9 mouse cellular contexts compared by ENCODE assay signal in genomic region chr6:34193708-34194475, GRCm38 (mm10). TPM values are rescaled to one million over a fixed set of nuclear protein-coding genes. Genes with fewer than 3 reads are reported as not detected.
DNase-seq lines count a peak whose midpoint lies in the region; ATAC-seq and TF ChIP-seq lines count a peak whose summit lies in the region.
"Had no signal": no experiment of that assay in that cellular context is flagged by ENCODE, and none has a peak within 500 bp of the region (broad histone marks: within the 10 kb centered on the region; RNA-seq: fewer than 3 reads in every experiment).

No protein-coding gene starts in this region.

- DNase-seq in 3T3-L1 (ENCODE audit: low read depth, low spot score), result peak; percentile 81
- DNase-seq in Muller cell, postnatal 12 days (ENCODE audit: inconsistent ontology term), result peak; percentile 37
- DNase-seq in cerebellum, postnatal 36 days, result peak; percentile 13 to 34
- DNase-seq in frontal cortex, postnatal 36 days (ENCODE audit: low spot score in 2 of 2), result peak; percentile 46 to 66
- DNase-seq in kidney, adult 8-10 months, result peak; percentile 49 to 69
- DNase-seq in limb, embryonic 14.5 days (ENCODE audit: low spot score), result peak; percentile 66
- DNase-seq in midbrain, postnatal 0 days (ENCODE audit: low spot score), result peak; percentile 87
- peak; percentile 24 to 67 for DNase-seq in spleen, postnatal 4 days (ENCODE audit: low spot score in 2 of 2)

- H3K27me3 ChIP-seq in limb, embryonic 14.5 days (ENCODE audit: control insufficient read depth, insufficient read depth, low read length), result no peaks in the 10 kb centered on the region
- no peaks in the 10 kb centered on the region for H3K27me3 ChIP-seq in midbrain, postnatal 0 days (ENCODE audit: insufficient read depth, low read length)
- H3K27me3 ChIP-seq: stomach, embryonic 15.5 days had no signal

- ATAC-seq in limb, embryonic 14.5 days (ENCODE audit: low FRiP score, low read depth), result 0 out of 2 replicates have a peak, but pooled peaks have one; percentile 30
- ATAC-seq in midbrain, postnatal 0 days (ENCODE audit: low FRiP score), result peak; percentile 79

- no peaks in the 10 kb centered on the region for H3K36me3 ChIP-seq in limb, embryonic 14.5 days (ENCODE audit: control insufficient read depth, insufficient read depth, low read length)
- H3K36me3 ChIP-seq in midbrain, postnatal 0 days (ENCODE audit: insufficient read depth, low read length), result no peaks in the 10 kb centered on the region
- H3K36me3 ChIP-seq: stomach, embryonic 15.5 days had no signal

- peak; percentile 99 for TF ChIP-seq CTCF in midbrain, postnatal 0 days (IDR thresholded peaks at IDR 0.05)

- H3K4me1 ChIP-seq in limb, embryonic 14.5 days (ENCODE audit: control insufficient read depth, insufficient read depth, low read length), result no peaks in the 10 kb centered on the region
- H3K4me1 ChIP-seq in midbrain, postnatal 0 days (ENCODE audit: insufficient read depth, low read length), result no peaks in the 10 kb centered on the region
- H3K4me1 ChIP-seq: stomach, embryonic 15.5 days had no signal

- no peak for TF ChIP-seq POLR2A in limb, embryonic 14.5 days (IDR thresholded peaks at IDR 0.05; ENCODE audit: borderline replicate concordance, extremely low read depth, insufficient read depth, insufficient read length)

- no peak overlapping the region for H3K4me2 ChIP-seq in limb, embryonic 14.5 days (replicated peaks; ENCODE audit: low read depth, low read length, severe bottlenecking)
- no peak overlapping the region for H3K4me2 ChIP-seq in midbrain, postnatal 0 days (ENCODE audit: low read depth, low read length, poor library complexity, severe bottlenecking)
- H3K4me2 ChIP-seq: stomach, embryonic 15.5 days had no signal

- H3K4me3 ChIP-seq in limb, embryonic 14.5 days (replicated peaks; ENCODE audit: low read length), result no peak overlapping the region
- no peak overlapping the region for H3K4me3 ChIP-seq in midbrain, postnatal 0 days (ENCODE audit: low read depth, low read length)
- H3K4me3 ChIP-seq: stomach, embryonic 15.5 days had no signal

- WGBS in limb, embryonic 14.5 days, result 61% methylated on average over 12 of the region's 12 CpGs
- WGBS in midbrain, postnatal 0 days, result 25% methylated on average over 12 of the region's 12 CpGs

- H3K9me3 ChIP-seq in limb, embryonic 14.5 days (ENCODE audit: control insufficient read depth, low read length), result no peaks in the 10 kb centered on the region
- no peaks in the 10 kb centered on the region for H3K9me3 ChIP-seq in midbrain, postnatal 0 days (ENCODE audit: low read length)
- H3K9me3 ChIP-seq: stomach, embryonic 15.5 days had no signal

- no peak overlapping the region for H3K27ac ChIP-seq in limb, embryonic 14.5 days (replicated peaks; ENCODE audit: low read depth, low read length)
- H3K27ac ChIP-seq in midbrain, postnatal 0 days (ENCODE audit: low read depth, low read length), result no peak overlapping the region
- H3K27ac ChIP-seq: stomach, embryonic 15.5 days had no signal

- H3K9ac ChIP-seq in limb, embryonic 14.5 days (ENCODE audit: low read depth, low read length, severe bottlenecking), result no peak overlapping the region
- no peak overlapping the region for H3K9ac ChIP-seq in midbrain, postnatal 0 days (replicated peaks; ENCODE audit: low read length, poor library complexity, severe bottlenecking)
- H3K9ac ChIP-seq: stomach, embryonic 15.5 days had no signal

RNA-seq across cellular contexts. Expression of gene Slc35b4, which starts 17.0 kb away (rescaled TPM):
- 37.3 and 42.6 TPM in 2 replicates for polyA plus RNA-seq in limb, embryonic 14.5 days (2012; rRNA removed)
- polyA plus RNA-seq in limb, embryonic 14.5 days (2014; fragmentation: Nextera tagmentation; extraction: Ambion mirVana), result 45.7 and 47.7 TPM in 2 replicates
- 24.5 and 30.8 TPM in 2 replicates for total RNA-seq in midbrain, postnatal 0 days (2014; rRNA removed)
- 30.6 and 36.5 TPM in 2 replicates for polyA plus RNA-seq in midbrain, postnatal 0 days (2015; fragmentation: Nextera tagmentation; extraction: Ambion mirVana)

Comparison
In these comparisons a context has a peak if more than half of its experiments do, and no peak if none do; other contexts are left out.
1. DNase-seq: peak in every context shown above with its lines; median percentile 87 in midbrain, postnatal 0 days; 81 in 3T3-L1; 66 in limb, embryonic 14.5 days; 59 in kidney, adult 8-10 months; 56 in frontal cortex, postnatal 36 days; 46 in spleen, postnatal 4 days; 37 in Muller cell, postnatal 12 days; 24 in cerebellum, postnatal 36 days.